Mouse (Mus musculus) hindbrain, embryonic 16.5 days (tissue): ENCODE results near the gene Cpne4. TPM values are rescaled to one million over a fixed set of nuclear protein-coding genes. Genes with fewer than 3 reads are reported as not detected.

ENCODE experiments used
- ATAC-seq: fragments of 200-750 bp; cut with Nextera tagmentation; 2 replicates; pipeline ENCODE4 v1.8.0; 2017; ENCODE audit warnings: moderate TSS enrichment, moderate library complexity
- H3K27ac ChIP-seq: fragments of 300-500 bp; sonication (generic); 2 replicates; pipeline ENCODE4 v1.5.1; 2014; ENCODE audit warnings: low read depth, mild to moderate bottlenecking, control low read depth, low read length, moderate library complexity
- H3K27me3 ChIP-seq: fragments of 300-500 bp; sonication (generic); replicated peaks from 2 replicates; pipeline ENCODE4 v1.6.1; 2014; ENCODE audit warnings: low read length; ENCODE audit not compliant: control insufficient read depth, insufficient read depth
- H3K36me3 ChIP-seq: fragments of 300-500 bp; sonication (generic); 2 replicates; pipeline ENCODE4 v1.6.1; 2014; ENCODE audit warnings: mild to moderate bottlenecking, low read length, moderate library complexity, mixed read lengths; ENCODE audit not compliant: control insufficient read depth, insufficient read depth
- H3K4me1 ChIP-seq: fragments of 300-500 bp; sonication (generic); 2 replicates; pipeline ENCODE4 v1.6.1; 2014; ENCODE audit warnings: low read depth, low read length; ENCODE audit not compliant: control insufficient read depth, insufficient read depth
- H3K4me2 ChIP-seq: fragments of 300-500 bp; sonication (generic); 2 replicates; pipeline ENCODE4 v1.6.1; 2014; ENCODE audit warnings: mild to moderate bottlenecking, low read length, control low read depth, moderate library complexity
- H3K4me3 ChIP-seq: fragments of 300-500 bp; sonication (generic); 2 replicates; pipeline ENCODE4 v1.5.1; 2014; ENCODE audit warnings: mild to moderate bottlenecking, low read length, control low read depth, moderate library complexity
- H3K9ac ChIP-seq: fragments of 300-500 bp; sonication (generic); 2 replicates; pipeline ENCODE4 v1.6.1; 2014; ENCODE audit warnings: low read depth, mild to moderate bottlenecking, control low read depth, low read length, moderate library complexity
- H3K9me3 ChIP-seq: fragments of 300-500 bp; sonication (generic); 2 replicates; pipeline ENCODE4 v1.6.1; 2014; ENCODE audit warnings: mild to moderate bottlenecking, low read length, moderate library complexity; ENCODE audit not compliant: control insufficient read depth
- WGBS: fragments of 180-500 bp; shearing (Covaris S2); extraction: QIAGEN DNeasy Blood & Tissue Kit; methylation state at CpG from one replicate; pipeline ENCODE4 v1.1.7; 2014; 5-methylcytosine and 5-hydroxymethylcytosine counted together
- polyA plus RNA-seq: library from polyadenylated mRNA; unstranded; fragments of >200 nt; fragmentation: Nextera tagmentation; extraction: Ambion mirVana; gene quantifications from 2 replicates; pipeline ENCODE4 v1.2.1, GENCODE M21; 2015

Gene Cpne4
- polyA plus RNA-seq, 1 experiment from 2014 or later, result 13.0 TPM

GRCm38 (mm10) chr9:104874157-104874556, 327.1 kb downstream of the Cpne4 start:
- Histone ChIP-seq H3K27ac (no peak overlapping the region), H3K27me3 (no peaks in the 10 kb centered on the region), H3K36me3 (no peaks in the 10 kb centered on the region), H3K9me3 (no peaks in the 10 kb centered on the region), H3K4me3 (no peak overlapping the region), H3K4me1 (no peaks in the 10 kb centered on the region), H3K9ac (no peak overlapping the region), H3K4me2 (no peak overlapping the region)
- no peak for ATAC-seq
- WGBS, result 76% methylated on average over 3 of the region's 3 CpGs

DNA sequence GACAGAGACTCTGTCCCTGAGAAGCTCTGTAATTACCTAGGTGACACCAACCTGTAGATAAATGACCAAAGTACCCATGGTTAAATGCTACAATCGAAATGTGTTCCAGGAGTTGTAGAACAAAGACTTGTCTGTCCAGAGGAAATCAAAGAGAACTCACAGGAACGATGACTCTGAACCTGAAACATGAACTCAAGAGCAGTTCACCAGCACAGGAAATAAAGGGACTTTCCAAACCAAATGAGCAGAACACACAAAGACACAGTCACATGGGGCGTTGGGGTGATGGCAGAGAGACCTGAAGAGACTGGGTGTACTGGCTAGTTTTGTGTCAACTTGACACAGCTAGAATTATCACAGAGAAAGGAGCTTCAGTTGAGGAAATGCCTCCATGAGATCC, 329.9 kb downstream of the Cpne4 start:
- ATAC-seq, result no peak
- H3K4me3 ChIP-seq, result no peak overlapping the region
- no peaks in the 10 kb centered on the region for H3K9me3 ChIP-seq
- no peak overlapping the region for H3K27ac ChIP-seq
- no peaks in the 10 kb centered on the region for H3K4me1 ChIP-seq
- no peaks in the 10 kb centered on the region for H3K27me3 ChIP-seq
- no peak overlapping the region for H3K9ac ChIP-seq
- H3K36me3 ChIP-seq, result no peaks in the 10 kb centered on the region
- no peak overlapping the region for H3K4me2 ChIP-seq
- 82% methylated on average over 3 of the region's 3 CpGs for WGBS

DNA sequence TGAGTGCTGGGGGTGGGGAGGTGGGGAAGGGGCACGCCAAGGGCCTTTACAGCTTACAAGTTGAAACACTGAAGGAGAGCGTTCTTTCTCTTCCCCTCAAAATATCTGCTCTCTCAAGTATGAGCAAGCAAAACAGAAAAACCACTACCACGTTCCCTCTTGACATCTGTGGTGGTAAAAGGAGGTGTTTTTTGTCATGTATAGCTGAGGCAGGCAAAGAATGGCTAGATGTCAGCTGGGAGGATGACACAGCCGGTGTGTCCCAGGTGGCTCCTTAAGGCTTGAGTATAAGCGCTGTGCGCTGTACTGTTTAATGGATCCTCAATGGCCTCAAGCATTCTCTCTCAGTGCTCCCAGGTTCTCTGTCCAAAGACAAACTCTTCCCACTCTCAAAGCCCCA, 331.5 kb downstream of the Cpne4 start:
- Histone ChIP-seq H3K9ac (no peak overlapping the region), H3K4me1 (no peaks in the 10 kb centered on the region), H3K4me3 (no peak overlapping the region), H3K4me2 (no peak overlapping the region), H3K27me3 (no peaks in the 10 kb centered on the region), H3K9me3 (no peaks in the 10 kb centered on the region), H3K36me3 (no peaks in the 10 kb centered on the region), H3K27ac (no peak overlapping the region)
- ATAC-seq, result no peak
- 90% methylated on average over 6 of the region's 6 CpGs for WGBS

DNA sequence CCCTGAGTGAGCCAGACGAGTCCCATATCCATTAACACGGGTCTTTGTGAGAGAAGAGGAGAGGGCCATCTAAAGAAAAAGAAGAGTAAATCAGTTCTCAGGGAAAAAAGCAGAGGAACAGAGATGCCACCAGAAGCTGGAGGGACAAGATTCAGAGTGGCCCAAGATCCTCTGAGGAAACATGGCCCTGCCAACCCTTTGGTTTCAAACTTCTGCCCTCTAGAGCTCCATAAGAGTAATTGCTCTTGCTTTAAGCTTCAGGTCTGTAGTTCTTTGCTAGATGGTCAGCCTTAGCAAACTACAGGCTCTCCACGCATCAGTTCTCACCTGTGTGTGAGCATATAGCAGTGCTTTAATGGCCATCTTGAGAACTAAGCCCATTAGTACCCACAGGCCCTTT, 343.4 kb downstream of the Cpne4 start:
- Histone ChIP-seq H3K9me3 (no peaks in the 10 kb centered on the region), H3K27me3 (no peaks in the 10 kb centered on the region), H3K4me3 (no peak overlapping the region), H3K27ac (no peak overlapping the region), H3K4me1 (no peaks in the 10 kb centered on the region), H3K9ac (no peak overlapping the region), H3K4me2 (no peak overlapping the region), H3K36me3 (no peaks in the 10 kb centered on the region)
- ATAC-seq, result no peak
- 91% methylated on average over 3 of the region's 3 CpGs for WGBS

- H3K4me3 ChIP-seq, result no peak overlapping the region
- 87% methylated on average over 4 of the region's 4 CpGs for WGBS
- no peaks in the 10 kb centered on the region for H3K9me3 ChIP-seq
- no peak for ATAC-seq
- H3K9ac ChIP-seq, result no peak overlapping the region
- no peak overlapping the region for H3K27ac ChIP-seq
- no peaks in the 10 kb centered on the region for H3K4me1 ChIP-seq
- no peaks in the 10 kb centered on the region for H3K36me3 ChIP-seq
- H3K4me2 ChIP-seq, result no peak overlapping the region
- H3K27me3 ChIP-seq, result no peaks in the 10 kb centered on the region
These were observed 348.3 kb downstream of the Cpne4 start for GRCm38 (mm10) chr9:104895360-104895759.

- Histone ChIP-seq H3K27ac (no peak overlapping the region), H3K27me3 (no peaks in the 10 kb centered on the region), H3K4me2 (no peak overlapping the region), H3K9ac (no peak overlapping the region), H3K4me3 (no peak overlapping the region), H3K4me1 (no peaks in the 10 kb centered on the region), H3K9me3 (no peaks in the 10 kb centered on the region), H3K36me3 (no peaks in the 10 kb centered on the region)
- no peak for ATAC-seq
- WGBS, result 30% methylated on average over 6 of the region's 6 CpGs
These were observed 354.0 kb downstream of the Cpne4 start for GRCm38 (mm10) chr9:104901118-104901517.

DNA sequence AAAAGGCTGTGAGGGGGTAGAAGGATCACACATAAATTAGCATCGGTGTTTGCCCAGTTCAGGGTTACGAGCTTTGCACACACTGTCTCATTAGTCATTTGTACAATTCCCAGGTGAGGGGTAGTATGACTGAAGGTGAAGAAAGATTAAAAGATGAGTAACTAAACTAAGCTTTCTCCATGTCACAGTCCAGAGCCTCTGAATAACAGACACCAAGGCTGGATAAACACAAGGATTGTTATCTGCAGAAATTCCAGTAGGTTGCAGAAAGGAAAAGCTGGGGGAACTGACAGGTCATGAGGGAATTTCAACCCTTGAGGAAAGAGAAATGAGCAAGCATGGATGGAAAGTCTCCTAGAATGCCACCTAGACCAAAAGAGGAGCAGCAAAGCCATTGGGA, 354.7 kb downstream of the Cpne4 start:
- ATAC-seq, result no peak
- no peak overlapping the region for H3K4me2 ChIP-seq
- WGBS, result 71% methylated on average over 2 of the region's 2 CpGs

GRCm38 (mm10) chr9:104912686-104913085, 365.6 kb downstream of the Cpne4 start:
- H3K4me3 ChIP-seq, result no peak overlapping the region
- 73% methylated on average over 2 of the region's 2 CpGs for WGBS
- no peaks in the 10 kb centered on the region for H3K27me3 ChIP-seq
- H3K4me1 ChIP-seq, result no peaks in the 10 kb centered on the region
- H3K4me2 ChIP-seq, result no peak overlapping the region
- ATAC-seq, result no peak
- H3K9me3 ChIP-seq, result no peaks in the 10 kb centered on the region
- H3K36me3 ChIP-seq, result no peaks in the 10 kb centered on the region
- no peak overlapping the region for H3K27ac ChIP-seq
- H3K9ac ChIP-seq, result no peak overlapping the region

More for the DNA sequence above, 354.7 kb downstream of the Cpne4 start:
- Histone ChIP-seq H3K9ac (no peak overlapping the region), H3K4me3 (no peak overlapping the region), H3K36me3 (no peaks in the 10 kb centered on the region), H3K9me3 (no peaks in the 10 kb centered on the region), H3K27me3 (no peaks in the 10 kb centered on the region), H3K4me1 (no peaks in the 10 kb centered on the region), H3K27ac (no peak overlapping the region)

- no peaks in the 10 kb centered on the region for H3K27me3 ChIP-seq
- no peak for ATAC-seq
- H3K9me3 ChIP-seq, result no peaks in the 10 kb centered on the region
- H3K36me3 ChIP-seq, result no peaks in the 10 kb centered on the region
- 80% methylated on average over 2 of the region's 2 CpGs for WGBS
- no peak overlapping the region for H3K4me2 ChIP-seq
- no peak overlapping the region for H3K4me3 ChIP-seq
- H3K9ac ChIP-seq, result no peak overlapping the region
- no peak overlapping the region for H3K27ac ChIP-seq
- H3K4me1 ChIP-seq, result no peaks in the 10 kb centered on the region
These were observed 366.2 kb downstream of the Cpne4 start for GRCm38 (mm10) chr9:104913327-104913726.

DNA sequence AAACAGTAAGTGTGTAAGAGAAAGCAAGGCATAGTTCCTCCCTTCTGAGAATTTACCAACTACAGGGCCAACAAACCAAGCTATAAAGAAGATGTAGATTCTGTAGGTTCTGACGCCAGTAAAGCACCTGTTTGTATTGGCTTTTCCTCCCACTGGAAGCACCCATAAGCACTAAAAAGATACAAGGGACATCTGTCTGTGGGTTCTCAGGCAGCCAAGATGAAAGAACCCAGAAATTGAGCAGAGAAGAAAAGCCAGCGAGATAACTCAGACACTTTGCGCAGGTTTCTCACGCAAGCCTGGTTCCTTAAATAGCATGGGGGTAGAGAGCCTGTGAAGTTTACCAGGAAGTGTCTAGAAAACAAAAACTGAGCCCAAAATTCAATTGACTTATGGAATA, 374.1 kb downstream of the Cpne4 start:
- H3K4me2 ChIP-seq, result no peak overlapping the region
- H3K4me1 ChIP-seq, result no peaks in the 10 kb centered on the region
- no peak overlapping the region for H3K9ac ChIP-seq
- H3K9me3 ChIP-seq, result no peaks in the 10 kb centered on the region
- ATAC-seq, result no peak
- no peaks in the 10 kb centered on the region for H3K27me3 ChIP-seq
- H3K4me3 ChIP-seq, result no peak overlapping the region
- H3K27ac ChIP-seq, result no peak overlapping the region
- no peaks in the 10 kb centered on the region for H3K36me3 ChIP-seq
- WGBS, result 92% methylated on average over 4 of the region's 4 CpGs
